Mouse (Mus musculus): ENCODE measurements around the gene Prkce. TPM values are rescaled to one million over a fixed set of nuclear protein-coding genes. Genes with fewer than 3 reads are reported as not detected.

The Prkce gene
- polyA plus RNA-seq, 2 experiments = 0.32 to 0.37 TPM

GRCm38 (mm10) chr17:86217468-86217867, 49.9 kb downstream of the Prkce start:
- no peaks in the 10 kb centered on the region for H3K4me1 ChIP-seq (replicated peaks; ENCODE audit: control insufficient read depth in 2 of 2, insufficient read depth in 2 of 2, low read length in 1 of 2)
- no peaks in the 10 kb centered on the region for H3K9me3 ChIP-seq (ENCODE audit: control insufficient read depth, low read length)
- ATAC-seq (ENCODE audit: insufficient read depth) = no peak
- DNase-seq (ENCODE audit: low read depth in 3 of 3, low spot score in 3 of 3) = no peak
- no peak overlapping the region for H3K9ac ChIP-seq (replicated peaks)
- TF ChIP-seq EP300 (IDR thresholded peaks at IDR 0.05; ENCODE audit: low read depth) = no peak
- no peak for TF ChIP-seq CTCF (IDR thresholded peaks at IDR 0.05; ENCODE audit: low read depth)
- no peaks in the 10 kb centered on the region for H3K27me3 ChIP-seq (ENCODE audit: control insufficient read depth, insufficient read depth, low read length)
- H3K4me2 ChIP-seq (ENCODE audit: low read depth) = no peak overlapping the region
- H3K4me3 ChIP-seq (ENCODE audit: insufficient read depth in 1 of 2, low read depth in 2 of 2, low read length in 2 of 2) = no peak overlapping the region
- 67% methylated on average over 5 of the region's 5 CpGs for WGBS (ENCODE audit: insufficient replicate concordance)
- H3K27ac ChIP-seq = no peak overlapping the region
- no peaks in the 10 kb centered on the region for H3K36me3 ChIP-seq (replicated peaks; ENCODE audit: control insufficient read depth, insufficient read depth, low read depth)

- Histone ChIP-seq H3K4me3 (ENCODE audit: insufficient read depth in 1 of 2, low read depth in 2 of 2, low read length in 2 of 2) (no peak overlapping the region), H3K36me3 (replicated peaks; ENCODE audit: control insufficient read depth, insufficient read depth, low read depth) (no peaks in the 10 kb centered on the region), H3K9ac (replicated peaks) (no peak overlapping the region), H3K9me3 (ENCODE audit: control insufficient read depth, low read length) (no peaks in the 10 kb centered on the region), H3K4me2 (ENCODE audit: low read depth) (no peak overlapping the region), H3K27ac (no peak overlapping the region), H3K4me1 (replicated peaks; ENCODE audit: control insufficient read depth in 2 of 2, insufficient read depth in 2 of 2, low read length in 1 of 2) (no peaks in the 10 kb centered on the region), H3K27me3 (ENCODE audit: control insufficient read depth, insufficient read depth, low read length) (no peaks in the 10 kb centered on the region)
- DNase-seq (ENCODE audit: low read depth in 3 of 3, low spot score in 3 of 3) = no peak
- TF ChIP-seq CTCF (IDR thresholded peaks at IDR 0.05; ENCODE audit: low read depth) (no peak), EP300 (IDR thresholded peaks at IDR 0.05; ENCODE audit: low read depth) (no peak)
- WGBS (ENCODE audit: insufficient replicate concordance) = 54% methylated on average over 11 of the region's 11 CpGs
- no peak for ATAC-seq (ENCODE audit: insufficient read depth)
Measured at GRCm38 (mm10) chr17:86218553-86218952, 51.0 kb downstream of the Prkce start.

- Histone ChIP-seq H3K9me3 (ENCODE audit: control insufficient read depth, low read length) (no peaks in the 10 kb centered on the region), H3K27ac (no peak overlapping the region), H3K4me2 (ENCODE audit: low read depth) (no peak overlapping the region), H3K27me3 (ENCODE audit: control insufficient read depth, insufficient read depth, low read length) (no peaks in the 10 kb centered on the region), H3K36me3 (replicated peaks; ENCODE audit: control insufficient read depth, insufficient read depth, low read depth) (no peaks in the 10 kb centered on the region), H3K9ac (replicated peaks) (no peak overlapping the region), H3K4me3 (ENCODE audit: insufficient read depth in 1 of 2, low read depth in 2 of 2, low read length in 2 of 2) (no peak overlapping the region), H3K4me1 (replicated peaks; ENCODE audit: control insufficient read depth in 2 of 2, insufficient read depth in 2 of 2, low read length in 1 of 2) (no peaks in the 10 kb centered on the region)
- WGBS (ENCODE audit: insufficient replicate concordance) = 63% methylated on average over 10 of the region's 10 CpGs
- TF ChIP-seq EP300 (IDR thresholded peaks at IDR 0.05; ENCODE audit: low read depth) = no peak
- no peak for TF ChIP-seq CTCF (IDR thresholded peaks at IDR 0.05; ENCODE audit: low read depth)
- ATAC-seq (ENCODE audit: insufficient read depth) (no peak), DNase-seq (ENCODE audit: low read depth in 3 of 3, low spot score in 3 of 3) (no peak)
Measured at GRCm38 (mm10) chr17:86225488-86226186, 58.1 kb downstream of the Prkce start.

GRCm38 (mm10) chr17:86226198-86226597, 58.6 kb downstream of the Prkce start:
- WGBS (ENCODE audit: insufficient replicate concordance) = 61% methylated on average over 8 of the region's 8 CpGs
- H3K4me1 ChIP-seq (replicated peaks; ENCODE audit: control insufficient read depth in 2 of 2, insufficient read depth in 2 of 2, low read length in 1 of 2) = no peaks in the 10 kb centered on the region
- no peaks in the 10 kb centered on the region for H3K27me3 ChIP-seq (ENCODE audit: control insufficient read depth, insufficient read depth, low read length)
- H3K9me3 ChIP-seq (ENCODE audit: control insufficient read depth, low read length) = no peaks in the 10 kb centered on the region
- H3K27ac ChIP-seq = no peak overlapping the region
- no peak overlapping the region for H3K9ac ChIP-seq (replicated peaks)
- no peaks in the 10 kb centered on the region for H3K36me3 ChIP-seq (replicated peaks; ENCODE audit: control insufficient read depth, insufficient read depth, low read depth)
- H3K4me3 ChIP-seq (ENCODE audit: insufficient read depth in 1 of 2, low read depth in 2 of 2, low read length in 2 of 2) = no peak overlapping the region
- H3K4me2 ChIP-seq (ENCODE audit: low read depth) = no peak overlapping the region
- DNase-seq (ENCODE audit: low read depth in 3 of 3, low spot score in 3 of 3) (no peak), ATAC-seq (ENCODE audit: insufficient read depth) (no peak)
- no peak for TF ChIP-seq CTCF (IDR thresholded peaks at IDR 0.05; ENCODE audit: low read depth)
- no peak for TF ChIP-seq EP300 (IDR thresholded peaks at IDR 0.05; ENCODE audit: low read depth)

- ATAC-seq (ENCODE audit: insufficient read depth) (no peak), DNase-seq (ENCODE audit: low read depth in 3 of 3, low spot score in 3 of 3) (no peak)
- Histone ChIP-seq H3K4me1 (replicated peaks; ENCODE audit: control insufficient read depth in 2 of 2, insufficient read depth in 2 of 2, low read length in 1 of 2) (no peaks in the 10 kb centered on the region), H3K4me2 (ENCODE audit: low read depth) (no peak overlapping the region), H3K9ac (replicated peaks) (no peak overlapping the region), H3K9me3 (ENCODE audit: control insufficient read depth, low read length) (no peaks in the 10 kb centered on the region), H3K36me3 (replicated peaks; ENCODE audit: control insufficient read depth, insufficient read depth, low read depth) (no peaks in the 10 kb centered on the region), H3K27me3 (ENCODE audit: control insufficient read depth, insufficient read depth, low read length) (no peaks in the 10 kb centered on the region), H3K27ac (no peak overlapping the region), H3K4me3 (ENCODE audit: insufficient read depth in 1 of 2, low read depth in 2 of 2, low read length in 2 of 2) (no peak overlapping the region)
- 70% methylated on average over 7 of the region's 7 CpGs for WGBS (ENCODE audit: insufficient replicate concordance)
- no peak for TF ChIP-seq EP300 (IDR thresholded peaks at IDR 0.05; ENCODE audit: low read depth)
- TF ChIP-seq CTCF (IDR thresholded peaks at IDR 0.05; ENCODE audit: low read depth) = no peak
Measured at GRCm38 (mm10) chr17:86226635-86227034, 59.0 kb downstream of the Prkce start.
